Mouse (Mus musculus) lung, embryonic 16.5 days (tissue): Measurements from ENCODE around the gene Tmem11. TPM values are rescaled to one million over a fixed set of nuclear protein-coding genes. Genes with fewer than 3 reads are reported as not detected.
"Not testable (repeated sequence)": the region's sequence is repeated elsewhere in the genome, so short reads cannot be mapped to it uniquely, and the experiment has no call there.

Experiments
- ATAC-seq: fragments of 200-750 bp; cut with Nextera tagmentation; 2 replicates; pipeline ENCODE4 v1.8.0; 2017; ENCODE audit warnings: low read depth, mild to moderate bottlenecking, moderate library complexity
- H3K27ac ChIP-seq: fragments of 300-500 bp; sonication (generic); 2 replicates; pipeline ENCODE4 v1.5.1; 2014; ENCODE audit warnings: mild to moderate bottlenecking, control low read depth, low read length
- H3K27me3 ChIP-seq: fragments of 300-500 bp; sonication (generic); 2 replicates; pipeline ENCODE4 v1.6.1; 2014; ENCODE audit warnings: low read depth, low read length, mixed read lengths; ENCODE audit not compliant: control insufficient read depth, insufficient read depth
- H3K36me3 ChIP-seq: fragments of 300-500 bp; sonication (generic); 2 replicates; pipeline ENCODE4 v1.6.1; 2014; ENCODE audit warnings: low read length; ENCODE audit not compliant: control insufficient read depth, insufficient read depth
- H3K4me1 ChIP-seq: fragments of 300-500 bp; sonication (generic); replicated peaks from 2 replicates; pipeline ENCODE4 v1.6.1; 2014; ENCODE audit warnings: low read length, mixed read lengths; ENCODE audit not compliant: control insufficient read depth, insufficient read depth
- H3K4me2 ChIP-seq: fragments of 300-500 bp; sonication (generic); 2 replicates; pipeline ENCODE4 v1.6.1; 2014; ENCODE audit warnings: low read depth, low read length, control low read depth
- H3K4me3 ChIP-seq: fragments of 300-500 bp; sonication (generic); 2 replicates; pipeline ENCODE4 v1.5.1; 2014; ENCODE audit warnings: mild to moderate bottlenecking, low read length, control low read depth
- H3K9ac ChIP-seq: fragments of 300-500 bp; sonication (generic); 2 replicates; pipeline ENCODE4 v1.6.1; 2014; ENCODE audit warnings: low read length, control low read depth
- H3K9me3 ChIP-seq: fragments of 300-500 bp; sonication (generic); 2 replicates; pipeline ENCODE4 v1.6.1; 2016; ENCODE audit warnings: low read length; ENCODE audit not compliant: control insufficient read depth
- WGBS: fragments of 180-500 bp; shearing (Covaris S2); extraction: QIAGEN DNeasy Blood & Tissue Kit; methylation state at CpG from one replicate; pipeline ENCODE4 v1.1.7; 2014; 5-methylcytosine and 5-hydroxymethylcytosine counted together
- polyA plus RNA-seq: library from polyadenylated mRNA; unstranded; fragments of >200 nt; fragmentation: Nextera tagmentation; extraction: Ambion mirVana; gene quantifications from 2 replicates; pipeline ENCODE4 v1.2.1, GENCODE M21; 2015

Tmem11 gene
- polyA plus RNA-seq, 1 experiment from 2014 or later, result 57.6 TPM

GRCm38 (mm10) chr11:60895915-60896314 lies 16.8 kb upstream of the Tmem11 start:
- 24% methylated on average over 4 of the region's 4 CpGs for whole genome bisulfite sequencing
- Histone ChIP-seq H3K4me1 (peaks cover 6% of the 10 kb centered on the region), H3K36me3 (no peaks in the 10 kb centered on the region), H3K9ac (no peak overlapping the region), H3K4me2 (no peak overlapping the region), H3K9me3 (no peaks in the 10 kb centered on the region), H3K27ac (no peak overlapping the region), H3K27me3 (no peaks in the 10 kb centered on the region), H3K4me3 (no peak overlapping the region)
- ATAC-seq, result peak; percentile 95

GRCm38 (mm10) chr11:60890744-60891143 lies 11.7 kb upstream of the Tmem11 start:
- no peak overlapping the region for H3K9ac ChIP-seq
- no peaks in the 10 kb centered on the region for H3K9me3 ChIP-seq
- H3K36me3 ChIP-seq, result no peaks in the 10 kb centered on the region
- no peak overlapping the region for H3K27ac ChIP-seq
- H3K4me3 ChIP-seq, result no peak overlapping the region
- peak; percentile 59; the same call in 1 of the 2 replicates for ATAC-seq
- WGBS, result 44% methylated on average over 3 of the region's 3 CpGs
- peaks cover 11% of the 10 kb centered on the region for H3K4me1 ChIP-seq
- no peaks in the 10 kb centered on the region for H3K27me3 ChIP-seq
- H3K4me2 ChIP-seq, result no peak overlapping the region

GRCm38 (mm10) chr11:60890286-60890685 lies 11.2 kb upstream of the Tmem11 start:
- 0 out of 2 replicates have a peak, but pooled peaks have one; percentile 17 for ATAC-seq
- Histone ChIP-seq H3K27ac (no peak overlapping the region), H3K4me2 (no peak overlapping the region), H3K4me3 (no peak overlapping the region), H3K9ac (no peak overlapping the region), H3K36me3 (no peaks in the 10 kb centered on the region), H3K9me3 (no peaks in the 10 kb centered on the region), H3K27me3 (no peaks in the 10 kb centered on the region), H3K4me1 (peaks cover 8% of the 10 kb centered on the region)
- 54% methylated on average over 6 of the region's 6 CpGs for WGBS

- H3K27me3 ChIP-seq, result no peaks in the 10 kb centered on the region
- H3K4me1 ChIP-seq, result peaks cover 8% of the 10 kb centered on the region
- H3K36me3 ChIP-seq, result no peaks in the 10 kb centered on the region
- no peaks in the 10 kb centered on the region for H3K9me3 ChIP-seq
- no peak overlapping the region for H3K9ac ChIP-seq
- no peak overlapping the region for H3K4me2 ChIP-seq
- no peak overlapping the region for H3K27ac ChIP-seq
- no peak for ATAC-seq
- WGBS, result 40% methylated on average over 2 of the region's 2 CpGs
- no peak overlapping the region for H3K4me3 ChIP-seq
Observed at GRCm38 (mm10) chr11:60889861-60890260, 10.8 kb upstream of the Tmem11 start.

- not testable (repeated sequence) for H3K9ac ChIP-seq, ATAC-seq, H3K27ac ChIP-seq, H3K27me3 ChIP-seq, H3K36me3 ChIP-seq, H3K4me3 ChIP-seq, H3K9me3 ChIP-seq, H3K4me1 ChIP-seq, H3K4me2 ChIP-seq
- 81% methylated on average over 2 of the region's 3 CpGs for WGBS
Observed at GRCm38 (mm10) chr11:60886986-60887385, 7.9 kb upstream of the Tmem11 start.

GRCm38 (mm10) chr11:60882386-60882785 lies 3.3 kb upstream of the Tmem11 start:
- no peak overlapping the region for H3K4me2 ChIP-seq
- H3K36me3 ChIP-seq, result no peaks in the 10 kb centered on the region
- H3K27me3 ChIP-seq, result no peaks in the 10 kb centered on the region
- ATAC-seq, result no peak
- no peaks in the 10 kb centered on the region for H3K9me3 ChIP-seq
- H3K9ac ChIP-seq, result no peak overlapping the region
- WGBS, result 66% methylated on average over 3 of the region's 3 CpGs
- H3K4me1 ChIP-seq, result peaks cover 7% of the 10 kb centered on the region
- no peak overlapping the region for H3K27ac ChIP-seq
- H3K4me3 ChIP-seq, result no peak overlapping the region

- Histone ChIP-seq H3K27ac (no peak overlapping the region), H3K36me3 (no peaks in the 10 kb centered on the region), H3K4me3 (no peak overlapping the region), H3K9me3 (no peaks in the 10 kb centered on the region), H3K4me1 (peaks cover 25% of the 10 kb centered on the region), H3K9ac (no peak overlapping the region), H3K4me2 (no peak overlapping the region), H3K27me3 (no peaks in the 10 kb centered on the region)
- WGBS, result 94% methylated on average over 4 of the region's 4 CpGs
- ATAC-seq, result no peak
Observed at GRCm38 (mm10) chr11:60880559-60880958, 1.5 kb upstream of the Tmem11 start.

GRCm38 (mm10) chr11:60879423-60879822 lies 351 bp upstream of the Tmem11 start:
- Histone ChIP-seq H3K9ac (peak overlapping the region; percentile 89), H3K9me3 (no peaks in the 10 kb centered on the region), H3K36me3 (no peaks in the 10 kb centered on the region), H3K4me3 (peak overlapping the region; percentile 93), H3K4me2 (peak overlapping the region; percentile 69), H3K4me1 (peaks cover 32% of the 10 kb centered on the region), H3K27ac (peak overlapping the region; percentile 97), H3K27me3 (no peaks in the 10 kb centered on the region)
- no peak for ATAC-seq
- 1% methylated on average over 11 of the region's 11 CpGs for WGBS

GRCm38 (mm10) chr11:60878056-60878612 lies 938 bp downstream of the Tmem11 start:
- peak; percentile 71 for ATAC-seq
- Histone ChIP-seq H3K27me3 (no peaks in the 10 kb centered on the region), H3K4me2 (peak overlapping the region; percentile 79), H3K27ac (peak overlapping the region; percentile 89), H3K9ac (peak overlapping the region; percentile 89), H3K4me3 (peak overlapping the region; percentile 93), H3K36me3 (no peaks in the 10 kb centered on the region), H3K9me3 (no peaks in the 10 kb centered on the region), H3K4me1 (peaks cover 40% of the 10 kb centered on the region)
- under 1% methylated on average over 52 of the region's 52 CpGs for WGBS

- H3K36me3 ChIP-seq, result no peaks in the 10 kb centered on the region
- H3K9me3 ChIP-seq, result no peaks in the 10 kb centered on the region
- H3K9ac ChIP-seq, result no peak overlapping the region
- H3K4me2 ChIP-seq, result no peak overlapping the region
- no peak overlapping the region for H3K27ac ChIP-seq
- peaks cover 40% of the 10 kb centered on the region for H3K4me1 ChIP-seq
- 71% methylated on average over 6 of the region's 6 CpGs for WGBS
- no peak for ATAC-seq
- no peaks in the 10 kb centered on the region for H3K27me3 ChIP-seq
- no peak overlapping the region for H3K4me3 ChIP-seq
Observed at GRCm38 (mm10) chr11:60873101-60873500, 6.0 kb downstream of the Tmem11 start.
